Mouse (Mus musculus): ENCODE data around the gene Aldh3a1.
"Not testable (repeated sequence)": the region's sequence is repeated elsewhere in the genome, so short reads cannot be mapped to it uniquely, and the experiment has no call there.

Gene Aldh3a1

GRCm38 (mm10) chr11:61207487-61208246, at the start of gene Aldh3a1:
Gene Aldh3a1, plus strand, starts transcription at chr11:61207537.
- no peak for DNase-seq

- no peak for DNase-seq
Observed at GRCm38 (mm10) chr11:61158141-61158540, 49.2 kb upstream of the Aldh3a1 start.

- no peak for DNase-seq
Observed at GRCm38 (mm10) chr11:61159796-61160732, 47.3 kb upstream of the Aldh3a1 start.

DNA sequence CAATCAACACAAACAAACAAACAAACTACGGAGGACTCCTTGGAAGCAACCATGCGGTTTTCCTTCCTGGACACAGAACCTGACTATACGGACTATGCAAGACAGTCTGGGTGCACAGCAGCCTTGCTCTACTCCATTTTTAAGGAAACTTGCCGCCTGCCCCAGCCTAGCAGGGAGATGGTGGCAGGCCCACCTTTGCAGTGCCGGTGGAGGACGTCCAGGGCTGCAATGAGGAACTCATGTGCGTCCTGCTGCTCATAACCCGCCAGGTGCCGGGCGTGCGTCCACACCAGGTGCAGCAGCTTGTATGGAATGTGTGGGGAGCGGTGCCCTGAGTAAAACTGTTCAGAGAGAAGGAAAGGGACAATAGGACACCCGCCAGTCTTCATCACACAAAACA, 46.2 kb upstream of the Aldh3a1 start:
- DNase-seq, result no peak

DNA sequence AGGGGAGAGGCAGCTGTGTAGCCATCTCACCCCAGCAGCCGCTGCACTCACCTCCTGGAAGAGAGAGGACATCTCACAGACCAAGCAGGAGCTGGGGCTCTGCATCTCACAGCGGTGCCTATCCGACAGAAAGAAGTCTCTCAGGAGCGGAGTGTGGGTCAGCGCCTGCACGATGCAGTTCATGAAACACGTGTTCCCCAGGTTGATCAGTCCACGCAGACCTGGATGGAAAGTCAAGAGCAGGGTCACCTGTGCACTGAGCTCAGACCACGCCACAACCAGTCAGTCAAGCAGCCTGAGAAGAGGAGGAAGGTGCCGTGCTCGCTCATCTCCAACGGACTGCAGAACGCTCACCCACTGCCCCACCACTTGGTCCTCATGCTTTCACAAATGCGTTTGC, 44.6 kb upstream of the Aldh3a1 start:
- no peak for DNase-seq

DNA sequence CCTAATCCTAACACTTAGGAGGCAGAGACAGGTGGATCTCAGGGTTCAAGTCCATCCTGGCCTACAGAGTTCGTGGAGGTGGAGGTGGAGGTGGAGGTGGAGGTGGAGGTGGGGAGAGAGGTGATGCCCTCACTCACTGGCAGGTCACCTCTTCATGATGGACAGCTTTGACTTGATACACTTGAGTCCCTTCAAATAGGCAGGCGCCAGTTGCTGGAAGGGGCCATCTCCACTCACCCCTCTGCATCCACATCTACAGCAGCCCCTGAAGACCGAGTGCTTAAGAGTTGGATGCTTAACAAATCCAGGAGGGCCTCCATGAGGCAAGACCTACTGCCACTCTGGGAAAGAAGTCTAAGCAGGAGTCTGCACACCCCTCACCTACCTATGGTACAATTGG, 44.0 kb upstream of the Aldh3a1 start:
- DNase-seq, result no peak

DNA sequence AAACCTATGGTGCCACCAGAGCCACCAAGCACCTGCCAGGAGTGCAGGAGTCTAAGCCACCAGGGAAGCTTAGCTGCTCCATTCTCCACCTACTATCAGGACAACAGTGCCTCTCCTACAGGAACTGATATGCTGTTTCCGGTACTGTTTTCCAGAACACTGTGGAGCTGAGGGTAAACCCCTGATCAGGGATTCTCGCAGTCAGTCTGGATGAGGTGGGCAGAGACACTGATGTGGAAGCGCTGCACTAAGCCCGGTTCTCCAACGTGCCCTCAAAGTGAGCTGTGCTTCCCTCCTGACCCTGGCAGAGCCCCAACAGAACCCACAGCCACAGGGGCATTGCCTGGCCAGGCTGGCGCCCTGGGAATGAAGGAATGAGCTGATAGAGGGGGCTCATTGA, 43.0 kb upstream of the Aldh3a1 start:
- DNase-seq, result no peak

- DNase-seq, result no peak
Observed at GRCm38 (mm10) chr11:61164881-61165280, 42.5 kb upstream of the Aldh3a1 start.

GRCm38 (mm10) chr11:61170184-61170583, 37.2 kb upstream of the Aldh3a1 start:
- DNase-seq, result no peak

DNA sequence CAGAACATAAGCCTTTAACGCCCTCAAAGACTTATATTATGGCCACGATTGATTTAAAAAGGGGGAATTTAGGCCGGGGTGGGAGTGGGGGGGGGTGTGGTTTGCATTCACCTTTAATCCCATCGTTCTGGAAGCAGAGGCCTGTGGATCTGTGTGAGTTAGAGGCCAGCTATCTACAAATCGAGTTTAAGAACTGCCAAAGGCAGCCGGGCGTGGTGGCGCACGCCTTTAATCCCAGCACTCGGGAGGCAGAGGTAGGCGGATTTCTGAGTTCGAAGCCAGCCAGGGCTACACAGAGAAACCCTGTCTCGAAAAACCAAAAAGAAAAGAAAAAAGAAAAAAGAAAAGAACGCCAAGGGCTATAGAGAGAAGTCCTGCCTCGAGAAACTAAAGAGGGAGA, 33.9 kb upstream of the Aldh3a1 start:
- DNase-seq, result not testable (repeated sequence)

DNA sequence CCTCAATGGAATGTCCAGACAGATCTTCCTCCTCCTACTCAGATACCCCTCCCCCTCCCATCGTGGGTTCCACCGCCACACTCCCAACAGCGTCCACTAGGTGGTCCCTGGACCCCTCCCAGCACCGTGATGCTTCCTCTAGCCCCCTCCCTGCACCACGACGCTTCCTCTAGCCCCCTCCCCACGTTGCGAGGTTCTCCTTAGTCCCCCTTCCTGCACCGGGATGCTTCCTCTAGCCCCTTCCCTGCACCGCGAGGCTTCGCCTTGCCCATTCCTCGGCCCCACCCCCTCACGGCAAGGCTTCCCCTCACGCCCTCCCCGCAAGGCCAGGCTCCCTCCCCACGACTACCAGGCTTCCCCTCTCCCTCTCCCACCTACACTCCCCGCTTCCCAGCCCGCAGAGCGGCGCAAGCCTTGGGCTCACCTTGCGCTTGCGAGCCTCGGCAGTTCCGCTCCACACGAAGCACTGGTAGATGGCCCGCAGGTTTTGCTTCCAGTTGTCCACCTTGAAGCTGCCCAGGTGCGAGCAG, 33.0 kb upstream of the Aldh3a1 start:
- DNase-seq, result peak; percentile 64

DNA sequence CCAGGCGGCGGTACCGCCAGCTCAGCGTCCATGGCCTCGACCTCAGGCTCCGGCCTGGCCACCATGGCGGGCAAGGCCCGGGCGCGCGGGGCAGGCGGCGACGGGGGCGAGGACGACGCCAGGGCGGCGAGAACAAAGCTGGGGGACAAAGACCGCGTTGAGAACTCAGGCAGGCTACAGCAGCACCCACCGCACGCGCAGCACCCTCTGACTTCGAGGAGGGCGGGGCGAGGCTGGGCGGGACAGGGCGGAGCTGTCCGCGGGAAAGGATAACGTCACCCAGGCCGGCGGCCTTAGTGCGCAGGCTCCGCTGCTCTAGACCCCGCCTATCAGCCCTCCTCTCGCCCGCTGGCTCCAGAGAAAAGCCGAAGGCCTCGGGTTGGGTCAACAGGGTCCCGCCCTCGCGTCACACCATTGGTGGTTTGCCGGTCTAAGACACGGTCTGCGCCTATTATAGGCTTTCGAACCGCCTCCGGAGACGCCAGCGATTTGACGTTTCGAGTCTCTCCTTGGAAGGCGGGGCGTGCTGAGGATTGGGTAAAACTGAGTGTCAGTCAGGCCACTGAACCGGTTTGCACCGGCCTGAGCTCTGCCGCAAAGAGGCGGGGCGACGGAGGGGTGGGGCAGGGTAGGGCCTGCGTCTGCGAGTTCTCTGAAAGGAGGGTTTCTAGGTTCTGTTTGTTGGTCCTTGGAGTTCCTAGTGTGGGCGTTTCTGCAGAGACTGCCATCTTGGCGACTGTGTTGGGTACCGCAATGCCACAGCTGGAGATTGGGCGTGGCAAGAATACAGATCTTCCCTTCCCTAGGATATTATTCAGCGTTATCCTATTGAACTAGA, 32.3 kb upstream of the Aldh3a1 start, which contains the start of gene Usp22:
Gene Usp22 (minus strand): TSS at position 235 of the 838 bp plus-strand sequence.
- peak; percentile 99 for DNase-seq

GRCm38 (mm10) chr11:61175778-61176177, 31.6 kb upstream of the Aldh3a1 start:
- no peak for DNase-seq

- no peak for DNase-seq
Observed at GRCm38 (mm10) chr11:61176321-61176720, 31.0 kb upstream of the Aldh3a1 start.

DNA sequence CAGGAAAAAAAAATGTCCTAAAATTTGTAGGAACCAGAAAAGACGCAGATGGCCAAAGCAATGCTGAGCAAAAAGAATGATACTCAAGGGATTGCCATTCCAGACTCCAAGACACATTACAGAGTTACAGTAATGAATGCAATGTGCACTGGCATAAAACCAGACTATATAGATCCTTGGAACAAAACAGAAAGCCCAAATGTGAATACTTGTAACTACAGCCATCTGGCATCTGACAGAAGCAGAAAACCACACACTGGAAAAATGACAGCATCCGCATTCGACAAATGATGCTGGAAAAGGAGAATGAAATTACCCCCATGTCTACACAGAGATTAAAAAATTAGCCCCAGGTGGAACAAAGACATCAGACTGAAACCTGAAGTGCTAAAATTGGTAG, 27.0 kb upstream of the Aldh3a1 start:
- DNase-seq, result no peak

DNA sequence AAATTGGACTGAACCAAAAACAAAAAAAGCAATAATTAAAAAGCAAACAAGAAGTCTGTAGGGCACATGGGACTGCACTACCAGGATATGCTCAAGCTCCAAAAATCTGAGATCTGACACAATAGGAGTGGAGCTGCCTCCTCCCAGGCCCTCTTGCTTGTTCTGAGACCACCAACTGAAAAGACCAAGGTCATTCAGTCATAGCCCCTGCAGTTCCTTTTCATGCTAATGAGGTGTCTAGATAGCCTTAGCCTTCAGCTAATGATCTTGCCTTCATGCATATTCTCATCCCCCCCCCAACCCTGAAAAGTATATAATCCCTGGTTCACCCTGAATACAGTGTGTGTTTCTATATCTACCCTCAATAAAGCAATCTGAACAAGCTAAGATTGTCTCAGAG, 25.7 kb upstream of the Aldh3a1 start:
- no peak for DNase-seq

DNA sequence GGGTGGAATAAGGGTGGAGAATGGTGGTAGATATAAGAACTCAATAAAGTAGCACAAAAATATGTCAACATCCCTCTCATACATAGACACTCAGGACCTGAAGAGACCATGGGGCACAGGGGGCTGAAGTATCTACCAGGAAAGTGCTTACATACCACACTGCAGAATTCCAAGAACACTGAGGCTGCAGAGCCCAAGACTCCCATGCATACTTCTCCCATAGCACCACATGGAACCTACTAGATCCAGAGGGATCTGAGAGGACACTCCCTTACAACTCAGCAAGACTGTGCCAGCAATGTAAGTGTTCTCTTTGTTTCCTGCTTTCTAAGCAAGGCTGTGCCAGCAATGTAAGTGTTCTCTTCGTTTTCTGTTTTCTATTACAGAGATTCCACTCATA, 23.5 kb upstream of the Aldh3a1 start:
- DNase-seq, result no peak

- DNase-seq, result no peak
Observed at GRCm38 (mm10) chr11:61190776-61191175, 16.6 kb upstream of the Aldh3a1 start.

DNA sequence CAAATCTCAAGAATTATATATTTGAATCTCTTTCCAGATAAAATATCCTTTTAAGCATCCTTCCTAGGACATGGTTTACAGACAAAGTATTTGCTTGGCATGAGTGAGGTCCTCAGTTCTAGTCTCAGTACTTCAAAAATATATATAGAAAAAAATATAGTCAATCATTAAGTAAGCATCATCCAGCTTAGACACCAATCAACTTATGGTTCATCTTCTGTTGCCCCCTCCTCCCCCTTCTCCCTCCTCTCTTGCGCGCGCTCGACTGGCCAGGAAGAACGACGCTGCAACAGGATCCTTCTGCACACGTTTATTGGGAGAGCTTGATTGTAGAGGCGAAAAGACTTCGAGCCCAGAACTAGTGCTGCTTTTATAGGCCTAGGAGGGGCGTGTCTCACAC, 15.2 kb upstream of the Aldh3a1 start:
- not testable (repeated sequence) for DNase-seq

DNA sequence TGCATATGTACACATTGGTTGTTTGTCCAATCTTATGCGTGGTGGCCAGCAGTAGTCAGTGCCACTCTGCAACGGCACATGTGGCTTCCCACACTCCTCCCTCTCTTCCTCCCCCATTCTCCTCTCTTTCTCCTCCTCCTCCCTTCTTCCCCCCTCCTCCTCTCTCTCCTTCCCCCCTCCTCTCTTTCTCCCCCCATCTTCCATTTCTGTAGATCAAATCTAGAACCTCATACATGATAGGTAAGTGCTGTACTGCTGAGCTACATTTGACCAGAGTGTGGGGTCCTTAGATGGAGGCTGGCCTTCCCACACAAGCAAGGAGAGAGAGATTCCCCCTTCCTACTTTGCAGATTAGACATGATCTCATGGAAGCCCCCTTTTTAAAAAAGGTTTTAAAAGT, 14.6 kb upstream of the Aldh3a1 start:
- DNase-seq, result no peak

GRCm38 (mm10) chr11:61193392-61193791, 13.9 kb upstream of the Aldh3a1 start:
- DNase-seq, result peak; percentile 80

GRCm38 (mm10) chr11:61196616-61197353, 10.6 kb upstream of the Aldh3a1 start:
- DNase-seq, result no peak
